Mouse (Mus musculus): ENCODE data around the gene Serpina3b.

Serpina3b gene

GRCm38 (mm10) chr12:104178577-104178976, 50.8 kb downstream of the Serpina3b start:
- DNase-seq = no peak

GRCm38 (mm10) chr12:104178987-104179386, 51.2 kb downstream of the Serpina3b start:
- no peak for DNase-seq

GRCm38 (mm10) chr12:104185046-104185445, 57.2 kb downstream of the Serpina3b start:
- no peak for DNase-seq

- DNase-seq = no peak
These were observed 58.3 kb downstream of the Serpina3b start for GRCm38 (mm10) chr12:104186041-104186581.

All from kidney, adult 11 months (tissue).